Mouse (Mus musculus) liver, embryonic 13.5 days (tissue): ENCODE data around the gene Emx2. TPM values are rescaled to one million over a fixed set of nuclear protein-coding genes. Genes with fewer than 3 reads are reported as not detected.

Experiments used
- ATAC-seq: fragments of 200-750 bp; cut with Nextera tagmentation; 2 replicates; pipeline ENCODE4 v1.8.0; 2017; ENCODE audit warnings: low read depth, mild to moderate bottlenecking, moderate number of reproducible peaks, moderate library complexity
- DNase-seq: peaks from one replicate; pipeline ENCODE4 v3.0.0; 2022
- H3K27ac ChIP-seq: fragments of 300-500 bp; sonication (generic); 2 replicates; pipeline ENCODE4 v1.5.1; 2015; ENCODE audit warnings: moderate library complexity, mild to moderate bottlenecking, inconsistent platforms
- H3K27me3 ChIP-seq: fragments of 300-500 bp; sonication (generic); 2 replicates; pipeline ENCODE4 v1.6.1; 2015; ENCODE audit warnings: mild to moderate bottlenecking, inconsistent platforms
- H3K36me3 ChIP-seq: fragments of 300-500 bp; sonication (generic); 2 replicates; pipeline ENCODE4 v1.6.1; 2015; ENCODE audit warnings: mild to moderate bottlenecking, inconsistent platforms
- H3K4me1 ChIP-seq: fragments of 300-500 bp; sonication (generic); replicated peaks from 2 replicates; pipeline ENCODE4 v1.6.1; 2015; ENCODE audit warnings: inconsistent platforms
- H3K4me2 ChIP-seq: fragments of 300-500 bp; sonication (generic); 2 replicates; pipeline ENCODE4 v1.6.1; 2015; ENCODE audit warnings: inconsistent platforms, mild to moderate bottlenecking, moderate library complexity
- H3K4me3 ChIP-seq: fragments of 300-500 bp; sonication (generic); replicated peaks from 2 replicates; pipeline ENCODE4 v1.5.1; 2015; ENCODE audit warnings: mild to moderate bottlenecking, inconsistent platforms
- H3K9ac ChIP-seq: fragments of 300-500 bp; sonication (generic); 2 replicates; pipeline ENCODE4 v1.6.1; 2015; ENCODE audit warnings: mild to moderate bottlenecking, inconsistent platforms
- H3K9me3 ChIP-seq: fragments of 300-500 bp; sonication (generic); replicated peaks from 2 replicates; pipeline ENCODE4 v1.6.1; 2016; ENCODE audit warnings: inconsistent platforms
- WGBS: fragments of 180-500 bp; shearing (Covaris S2); methylation state at CpG from one replicate; pipeline ENCODE4 v1.1.7; 2015; ENCODE audit not compliant: insufficient replicate concordance; 5-methylcytosine and 5-hydroxymethylcytosine counted together
- polyA plus RNA-seq: library from polyadenylated mRNA; unstranded; fragments of >200 nt; fragmentation: Nextera tagmentation; extraction: Ambion mirVana; gene quantifications from 2 replicates; pipeline ENCODE4 v1.2.1, GENCODE M21; 2015

Gene Emx2
- polyA plus RNA-seq, result not detected in 2 replicates

GRCm38 (mm10) chr19:59457951-59458742, at the start of gene Emx2:
Emx2 (plus strand) TSS chr19:59458372.
- H3K4me1 ChIP-seq, result peaks cover 3% of the 10 kb centered on the region; the same call in 1 of the 2 replicates
- WGBS, result 2% methylated on average over 54 of the region's 58 CpGs
- H3K4me3 ChIP-seq, result peak within 1 kb of the TSS; percentile 22
- H3K9me3 ChIP-seq, result no peaks in the 10 kb centered on the region
- H3K4me2 ChIP-seq, result peak within 1 kb of the TSS; percentile 34
- DNase-seq (no peak), ATAC-seq (no peak)
- H3K9ac ChIP-seq, result no peak within 1 kb of the TSS
- no peaks in the 10 kb centered on the region for H3K36me3 ChIP-seq
- H3K27me3 ChIP-seq, result peaks cover 100% of the 10 kb centered on the region
- H3K27ac ChIP-seq, result no peak within 1 kb of the TSS

- 28% methylated on average over 5 of the region's 5 CpGs for WGBS
- Histone ChIP-seq H3K27ac (no peak overlapping the region), H3K9ac (no peak overlapping the region), H3K4me1 (no peaks in the 10 kb centered on the region), H3K4me2 (no peak overlapping the region), H3K9me3 (no peaks in the 10 kb centered on the region), H3K4me3 (no peak overlapping the region), H3K27me3 (peaks cover 7% of the 10 kb centered on the region; the same call in 1 of the 2 replicates), H3K36me3 (no peaks in the 10 kb centered on the region)
- DNase-seq, result no peak
- ATAC-seq, result no peak
These were observed 44.0 kb upstream of the Emx2 start for GRCm38 (mm10) chr19:59414128-59414527.

GRCm38 (mm10) chr19:59418024-59418423, 40.1 kb upstream of the Emx2 start:
- H3K9me3 ChIP-seq, result no peaks in the 10 kb centered on the region
- ATAC-seq, result no peak
- no peak overlapping the region for H3K27ac ChIP-seq
- no peaks in the 10 kb centered on the region for H3K36me3 ChIP-seq
- peak; percentile 62 for DNase-seq
- no peak overlapping the region for H3K4me2 ChIP-seq
- H3K4me3 ChIP-seq, result no peak overlapping the region
- H3K9ac ChIP-seq, result no peak overlapping the region
- 3% methylated on average over 15 of the region's 15 CpGs for WGBS
- no peaks in the 10 kb centered on the region for H3K4me1 ChIP-seq
- peaks cover 39% of the 10 kb centered on the region for H3K27me3 ChIP-seq

GRCm38 (mm10) chr19:59418671-59419070, 39.5 kb upstream of the Emx2 start:
- Histone ChIP-seq H3K27me3 (peaks cover 41% of the 10 kb centered on the region), H3K27ac (no peak overlapping the region), H3K36me3 (no peaks in the 10 kb centered on the region), H3K9ac (no peak overlapping the region), H3K9me3 (no peaks in the 10 kb centered on the region), H3K4me3 (no peak overlapping the region), H3K4me2 (no peak overlapping the region), H3K4me1 (no peaks in the 10 kb centered on the region)
- ATAC-seq (no peak), DNase-seq (no peak)
- WGBS, result 59% methylated on average over 6 of the region's 6 CpGs

- no peak for DNase-seq
- 22% methylated on average over 8 of the region's 8 CpGs for WGBS
- H3K4me3 ChIP-seq, result no peak overlapping the region
These were observed 35.8 kb upstream of the Emx2 start for GRCm38 (mm10) chr19:59422393-59422792.

GRCm38 (mm10) chr19:59423685-59424084, 34.5 kb upstream of the Emx2 start:
- H3K27ac ChIP-seq, result no peak overlapping the region
- H3K36me3 ChIP-seq, result no peaks in the 10 kb centered on the region
- DNase-seq (no peak), ATAC-seq (no peak)
- peaks cover 40% of the 10 kb centered on the region for H3K27me3 ChIP-seq
- H3K4me2 ChIP-seq, result no peak overlapping the region
- no peak overlapping the region for H3K4me3 ChIP-seq
- 40% methylated on average over 6 of the region's 6 CpGs for WGBS
- H3K4me1 ChIP-seq, result no peaks in the 10 kb centered on the region
- no peaks in the 10 kb centered on the region for H3K9me3 ChIP-seq
- H3K9ac ChIP-seq, result no peak overlapping the region

More at GRCm38 (mm10) chr19:59422393-59422792, 35.8 kb upstream of the Emx2 start:
- Histone ChIP-seq H3K9ac (no peak overlapping the region), H3K9me3 (no peaks in the 10 kb centered on the region), H3K36me3 (no peaks in the 10 kb centered on the region), H3K4me1 (no peaks in the 10 kb centered on the region), H3K4me2 (no peak overlapping the region), H3K27ac (no peak overlapping the region), H3K27me3 (peaks cover 45% of the 10 kb centered on the region)
- no peak for ATAC-seq

- no peak overlapping the region for H3K27ac ChIP-seq
- no peak overlapping the region for H3K4me3 ChIP-seq
- DNase-seq (no peak), ATAC-seq (no peak)
- H3K4me1 ChIP-seq, result no peaks in the 10 kb centered on the region
- H3K9ac ChIP-seq, result no peak overlapping the region
- no peak overlapping the region for H3K4me2 ChIP-seq
- peaks cover 29% of the 10 kb centered on the region for H3K27me3 ChIP-seq
- WGBS, result 68% methylated on average over 7 of the region's 7 CpGs
- H3K9me3 ChIP-seq, result no peaks in the 10 kb centered on the region
- no peaks in the 10 kb centered on the region for H3K36me3 ChIP-seq
These were observed 33.2 kb upstream of the Emx2 start for GRCm38 (mm10) chr19:59424975-59425374.

GRCm38 (mm10) chr19:59432286-59432685, 25.9 kb upstream of the Emx2 start:
- no peak overlapping the region for H3K27ac ChIP-seq
- ATAC-seq, result no peak
- H3K4me1 ChIP-seq, result no peaks in the 10 kb centered on the region
- H3K4me3 ChIP-seq, result no peak overlapping the region
- no peaks in the 10 kb centered on the region for H3K36me3 ChIP-seq
- H3K9ac ChIP-seq, result no peak overlapping the region
- peaks cover 22% of the 10 kb centered on the region; the same call in 1 of the 2 replicates for H3K27me3 ChIP-seq
- DNase-seq, result no peak
- no peaks in the 10 kb centered on the region for H3K9me3 ChIP-seq
- 45% methylated on average over 6 of the region's 6 CpGs for WGBS
- no peak overlapping the region for H3K4me2 ChIP-seq

- Histone ChIP-seq H3K36me3 (no peaks in the 10 kb centered on the region), H3K4me3 (no peak overlapping the region), H3K4me2 (no peak overlapping the region), H3K9ac (no peak overlapping the region), H3K27me3 (peaks cover 94% of the 10 kb centered on the region), H3K27ac (no peak overlapping the region), H3K4me1 (no peaks in the 10 kb centered on the region), H3K9me3 (no peaks in the 10 kb centered on the region)
- WGBS, result 8% methylated on average over 14 of the region's 14 CpGs
- DNase-seq, result no peak
- ATAC-seq, result no peak
These were observed 7.5 kb upstream of the Emx2 start for GRCm38 (mm10) chr19:59450561-59451135.

- DNase-seq, result no peak
These were observed 6.7 kb upstream of the Emx2 start for GRCm38 (mm10) chr19:59451441-59451951.

GRCm38 (mm10) chr19:59452321-59452720, 5.9 kb upstream of the Emx2 start:
- H3K9ac ChIP-seq, result no peak overlapping the region

More at GRCm38 (mm10) chr19:59451441-59451951, 6.7 kb upstream of the Emx2 start:
- Histone ChIP-seq H3K4me3 (no peak overlapping the region), H3K9ac (no peak overlapping the region), H3K27ac (no peak overlapping the region), H3K4me2 (no peak overlapping the region), H3K36me3 (no peaks in the 10 kb centered on the region), H3K4me1 (no peaks in the 10 kb centered on the region), H3K27me3 (peaks cover 94% of the 10 kb centered on the region), H3K9me3 (no peaks in the 10 kb centered on the region)
- no peak for ATAC-seq
- WGBS, result 3% methylated on average over 31 of the region's 31 CpGs

More at GRCm38 (mm10) chr19:59452321-59452720, 5.9 kb upstream of the Emx2 start:
- Histone ChIP-seq H3K4me1 (no peaks in the 10 kb centered on the region), H3K27ac (no peak overlapping the region), H3K27me3 (peaks cover 96% of the 10 kb centered on the region), H3K36me3 (no peaks in the 10 kb centered on the region), H3K4me2 (no peak overlapping the region), H3K9me3 (no peaks in the 10 kb centered on the region), H3K4me3 (no peak overlapping the region)
- WGBS, result 3% methylated on average over 4 of the region's 4 CpGs
- DNase-seq (no peak), ATAC-seq (no peak)
